Mouse (Mus musculus) frontal cortex, adult 2 months (tissue): ENCODE data around the gene Mcemp1. TPM values are rescaled to one million over a fixed set of nuclear protein-coding genes. Genes with fewer than 3 reads are reported as not detected.

Experiments used
- DNase-seq, 2 experiments: peaks; one replicate each; pipeline ENCODE4 v3.0.0; 2022; ENCODE audit warnings: low spot score in 1 of 2; ENCODE audit errors: extremely low spot score in 1 of 2
- polyA plus RNA-seq: library from polyadenylated mRNA; depleted of rRNA; stranded (reverse); fragments of >200 nt; gene quantifications from 2 replicates; pipeline ENCODE4 v1.2.3, GENCODE M21; 2012; rRNA removed

Gene Mcemp1
- polyA plus RNA-seq, 1 experiment = 0.24 TPM

DNA sequence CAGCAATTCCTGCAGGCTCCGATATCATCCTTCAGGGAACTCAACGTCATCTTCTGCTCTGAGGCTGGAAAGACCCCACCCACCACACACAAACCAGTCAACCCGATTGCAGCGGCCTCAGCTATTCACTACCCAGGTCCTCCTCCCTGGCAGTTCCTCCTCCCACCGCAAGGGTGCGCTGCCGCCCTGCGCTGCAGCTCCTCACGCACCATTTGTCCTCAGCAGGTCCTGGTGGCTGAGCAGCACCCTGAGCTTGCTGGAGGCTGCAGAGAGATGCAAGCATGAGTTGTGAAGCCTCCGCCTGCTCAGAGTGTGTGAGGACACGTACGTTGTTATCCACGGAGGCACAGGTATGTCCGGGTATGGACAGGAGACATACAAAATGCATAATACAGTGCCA is 53.0 kb downstream of the Mcemp1 start:
- DNase-seq = peak; percentile 20 to 75

Other genes starting within 250 kb of the Mcemp1 start
- 1.6 and 2.0 TPM in 2 replicates for gene Pex11g, start 198.1 kb upstream of the Mcemp1 start, polyA plus RNA-seq
- gene Tex45, start 194.9 kb upstream of the Mcemp1 start, polyA plus RNA-seq = 0.19 and 0.28 TPM in 2 replicates
- 48.5 and 50.2 TPM in 2 replicates for gene Zfp358, start 172.6 kb upstream of the Mcemp1 start, polyA plus RNA-seq
- gene Mcoln1, start 165.3 kb upstream of the Mcemp1 start, polyA plus RNA-seq = 215 and 230 TPM in 2 replicates
- gene Pnpla6, start 150.4 kb upstream of the Mcemp1 start, polyA plus RNA-seq = 65.5 and 79.6 TPM in 2 replicates
- gene C330021F23Rik, start 97.8 kb upstream of the Mcemp1 start, polyA plus RNA-seq = 0.56 TPM in 1 of 2 replicates, not detected in the other
- 31.7 and 32.7 TPM in 2 replicates for gene Camsap3, start 78.5 kb upstream of the Mcemp1 start, polyA plus RNA-seq
- 56.1 and 56.4 TPM in 2 replicates for gene Xab2, start 44.4 kb upstream of the Mcemp1 start, polyA plus RNA-seq
- gene Pet100, start 44.2 kb upstream of the Mcemp1 start, polyA plus RNA-seq = 66.2 and 68.9 TPM in 2 replicates
- 1.5 and 2.2 TPM in 2 replicates for gene Pcp2, start 40.2 kb upstream of the Mcemp1 start, polyA plus RNA-seq
- gene Stxbp2, start 34.8 kb upstream of the Mcemp1 start, polyA plus RNA-seq = 292 and 302 TPM in 2 replicates
- gene Retn, start 10.0 kb upstream of the Mcemp1 start, polyA plus RNA-seq = 3.1 and 3.7 TPM in 2 replicates
- 17.4 and 17.6 TPM in 2 replicates for gene Fcor, start 6.6 kb downstream of the Mcemp1 start, polyA plus RNA-seq
- gene Trappc5, start 10.5 kb downstream of the Mcemp1 start, polyA plus RNA-seq = 36.2 and 37.3 TPM in 2 replicates
- 0.10 TPM in 1 of 2 replicates, not detected in the other for gene Fcer2a, start 28.4 kb downstream of the Mcemp1 start, polyA plus RNA-seq
- 0.13 and 0.20 TPM in 2 replicates for gene Clec4g, start 54.9 kb downstream of the Mcemp1 start, polyA plus RNA-seq
- gene Cd209a, start 83.2 kb downstream of the Mcemp1 start, polyA plus RNA-seq = 0.54 TPM in 1 of 2 replicates, not detected in the other
- gene Cd209e, start 188.6 kb downstream of the Mcemp1 start, polyA plus RNA-seq = not detected in 2 replicates
- not detected in 2 replicates for gene Cd209d, start 212.8 kb downstream of the Mcemp1 start, polyA plus RNA-seq